Mouse (Mus musculus): ENCODE results near the gene Gm37240.

Gm37240 gene

GRCm38 (mm10) chr3:84645156-84646006, 1241.9 kb downstream of the Gm37240 start:
- no peak for DNase-seq (ENCODE audit: low spot score)

- DNase-seq (ENCODE audit: low spot score), result no peak
These were observed 1244.4 kb downstream of the Gm37240 start for GRCm38 (mm10) chr3:84642942-84643341.

GRCm38 (mm10) chr3:84641391-84641790, 1245.9 kb downstream of the Gm37240 start:
- DNase-seq (ENCODE audit: low spot score), result no peak

- DNase-seq (ENCODE audit: low spot score), result no peak
These were observed 1246.8 kb downstream of the Gm37240 start for GRCm38 (mm10) chr3:84640536-84640935.

GRCm38 (mm10) chr3:84639767-84640500, 1247.4 kb downstream of the Gm37240 start:
- no peak for DNase-seq (ENCODE audit: low spot score)

- DNase-seq (ENCODE audit: low spot score), result no peak
These were observed 1248.5 kb downstream of the Gm37240 start for GRCm38 (mm10) chr3:84638858-84639257.

GRCm38 (mm10) chr3:84637890-84638578, 1249.3 kb downstream of the Gm37240 start:
- DNase-seq (ENCODE audit: low spot score), result no peak

GRCm38 (mm10) chr3:84637095-84637494, 1250.2 kb downstream of the Gm37240 start:
- no peak for DNase-seq (ENCODE audit: low spot score)

GRCm38 (mm10) chr3:84631586-84631985, 1255.7 kb downstream of the Gm37240 start:
- no peak for DNase-seq (ENCODE audit: low spot score)

GRCm38 (mm10) chr3:84622026-84622425, 1265.3 kb downstream of the Gm37240 start:
- no peak for DNase-seq (ENCODE audit: low spot score)

- no peak for DNase-seq (ENCODE audit: low spot score)
These were observed 1267.6 kb downstream of the Gm37240 start for GRCm38 (mm10) chr3:84619725-84620124.

GRCm38 (mm10) chr3:84619056-84619455, 1268.3 kb downstream of the Gm37240 start:
- DNase-seq (ENCODE audit: low spot score), result no peak

- DNase-seq (ENCODE audit: low spot score), result no peak
These were observed 1268.7 kb downstream of the Gm37240 start for GRCm38 (mm10) chr3:84618627-84619026.

GRCm38 (mm10) chr3:84615856-84616225, 1271.5 kb downstream of the Gm37240 start:
- DNase-seq (ENCODE audit: low spot score), result no peak

- DNase-seq (ENCODE audit: low spot score), result peak; percentile 46
These were observed 1272.1 kb downstream of the Gm37240 start for GRCm38 (mm10) chr3:84615050-84615855.

GRCm38 (mm10) chr3:84610183-84610710, 1277.1 kb downstream of the Gm37240 start:
- DNase-seq (ENCODE audit: low spot score), result no peak

GRCm38 (mm10) chr3:84603212-84603611, 1284.1 kb downstream of the Gm37240 start:
- no peak for DNase-seq (ENCODE audit: low spot score)

- no peak for DNase-seq (ENCODE audit: low spot score)
These were observed 1284.6 kb downstream of the Gm37240 start for GRCm38 (mm10) chr3:84602759-84603158.

- no peak for DNase-seq (ENCODE audit: low spot score)
These were observed 1285.3 kb downstream of the Gm37240 start for GRCm38 (mm10) chr3:84601870-84602495.

- DNase-seq (ENCODE audit: low spot score), result no peak
These were observed 1288.6 kb downstream of the Gm37240 start for GRCm38 (mm10) chr3:84598756-84599155.

Data from MN1 (cell line).